Mouse (Mus musculus) embryonic facial prominence, embryonic 11.5 days (tissue): ENCODE data around the gene Pim1. TPM values are rescaled to one million over a fixed set of nuclear protein-coding genes. Genes with fewer than 3 reads are reported as not detected.

ENCODE experiments used
- ATAC-seq: fragments of 200-750 bp; cut with Nextera tagmentation; replicated peaks from 2 replicates; pipeline ENCODE4 v1.8.0; 2017; ENCODE audit warnings: low read depth; ENCODE audit not compliant: insufficient number of reproducible peaks, low FRiP score, low TSS enrichment
- DNase-seq: peaks from one replicate; pipeline ENCODE4 v3.0.0-alpha.2; 2015; ENCODE audit warnings: low spot score
- H3K27ac ChIP-seq: fragments of 300-500 bp; sonication (generic); replicated peaks from 2 replicates; pipeline ENCODE4 v1.5.1; 2014; ENCODE audit warnings: mild to moderate bottlenecking, low read depth, low read length, control low read depth
- H3K27me3 ChIP-seq: fragments of 300-500 bp; sonication (generic); 2 replicates; pipeline ENCODE4 v1.6.1; 2014; ENCODE audit warnings: mild to moderate bottlenecking, low read length, moderate library complexity, mixed read lengths; ENCODE audit not compliant: control insufficient read depth, insufficient read depth
- H3K36me3 ChIP-seq: fragments of 300-500 bp; sonication (generic); replicated peaks from 2 replicates; pipeline ENCODE4 v1.6.1; 2014; ENCODE audit warnings: low read depth, mild to moderate bottlenecking, low read length, moderate library complexity, mixed read lengths; ENCODE audit not compliant: control insufficient read depth, insufficient read depth
- H3K4me1 ChIP-seq: fragments of 300-500 bp; sonication (generic); 2 replicates; pipeline ENCODE4 v1.6.1; 2014; ENCODE audit warnings: low read length, mixed read lengths; ENCODE audit not compliant: control insufficient read depth, insufficient read depth
- H3K4me2 ChIP-seq: fragments of 300-500 bp; sonication (generic); 2 replicates; pipeline ENCODE4 v1.6.1; 2014; ENCODE audit warnings: low read depth, mild to moderate bottlenecking, control low read depth, low read length, moderate library complexity
- H3K4me3 ChIP-seq: fragments of 300-500 bp; sonication (generic); 2 replicates; pipeline ENCODE4 v1.5.1; 2014; ENCODE audit warnings: low read depth, low read length, control low read depth
- H3K9ac ChIP-seq: fragments of 300-500 bp; sonication (generic); replicated peaks from 2 replicates; pipeline ENCODE4 v1.6.1; 2014; ENCODE audit warnings: mild to moderate bottlenecking, control low read depth, low read length
- H3K9me3 ChIP-seq: fragments of 300-500 bp; sonication (generic); replicated peaks from 2 replicates; pipeline ENCODE4 v1.6.1; 2016; ENCODE audit warnings: mild to moderate bottlenecking, low read length, inconsistent platforms, mixed read lengths; ENCODE audit not compliant: control insufficient read depth
- WGBS: fragments of 180-500 bp; shearing (Covaris S2); extraction: QIAGEN DNeasy Blood & Tissue Kit; methylation state at CpG from one replicate; pipeline ENCODE4 v1.1.7; 2014; 5-methylcytosine and 5-hydroxymethylcytosine counted together
- polyA plus RNA-seq: library from polyadenylated mRNA; unstranded; fragments of >200 nt; fragmentation: Nextera tagmentation; extraction: Ambion mirVana; gene quantifications from 2 replicates; pipeline ENCODE4 v1.2.1, GENCODE M21; 2014

The Pim1 gene
- polyA plus RNA-seq, 1 experiment from 2014 or later = 19.2 TPM

GRCm38 (mm10) chr17:29528568-29529187 lies 38.1 kb downstream of the Pim1 start:
- 91% methylated on average over 8 of the region's 8 CpGs for WGBS

GRCm38 (mm10) chr17:29530508-29530907 lies 40.0 kb downstream of the Pim1 start:
- no peaks in the 10 kb centered on the region for H3K36me3 ChIP-seq
- H3K27ac ChIP-seq = no peak overlapping the region
- H3K27me3 ChIP-seq = no peaks in the 10 kb centered on the region
- no peak overlapping the region for H3K4me2 ChIP-seq
- H3K4me1 ChIP-seq = no peaks in the 10 kb centered on the region
- no peaks in the 10 kb centered on the region for H3K9me3 ChIP-seq
- 77% methylated on average over 6 of the region's 6 CpGs for WGBS
- H3K4me3 ChIP-seq = no peak overlapping the region
- ATAC-seq (no peak), DNase-seq (no peak)
- no peak overlapping the region for H3K9ac ChIP-seq

More at GRCm38 (mm10) chr17:29528568-29529187, 38.1 kb downstream of the Pim1 start:
- Histone ChIP-seq H3K27ac (no peak overlapping the region), H3K4me3 (no peak overlapping the region), H3K36me3 (no peaks in the 10 kb centered on the region), H3K4me2 (no peak overlapping the region), H3K4me1 (no peaks in the 10 kb centered on the region), H3K9me3 (no peaks in the 10 kb centered on the region), H3K27me3 (no peaks in the 10 kb centered on the region), H3K9ac (no peak overlapping the region)
- DNase-seq (no peak), ATAC-seq (no peak)

- Histone ChIP-seq H3K4me1 (no peaks in the 10 kb centered on the region), H3K27me3 (no peaks in the 10 kb centered on the region)
These were observed 40.7 kb downstream of the Pim1 start for GRCm38 (mm10) chr17:29531278-29531677.

GRCm38 (mm10) chr17:29531757-29532384 lies 41.3 kb downstream of the Pim1 start:
- Histone ChIP-seq H3K36me3 (no peaks in the 10 kb centered on the region), H3K4me1 (no peaks in the 10 kb centered on the region), H3K27ac (no peak overlapping the region), H3K9ac (no peak overlapping the region), H3K9me3 (no peaks in the 10 kb centered on the region), H3K4me2 (no peak overlapping the region), H3K4me3 (no peak overlapping the region), H3K27me3 (no peaks in the 10 kb centered on the region)
- ATAC-seq (no peak), DNase-seq (no peak)
- 78% methylated on average over 10 of the region's 10 CpGs for WGBS

More at GRCm38 (mm10) chr17:29531278-29531677, 40.7 kb downstream of the Pim1 start:
- H3K9me3 ChIP-seq = no peaks in the 10 kb centered on the region
- 74% methylated on average over 9 of the region's 9 CpGs for WGBS
- H3K36me3 ChIP-seq = no peaks in the 10 kb centered on the region
- no peak for ATAC-seq
- no peak overlapping the region for H3K4me3 ChIP-seq
- no peak for DNase-seq
- H3K27ac ChIP-seq = no peak overlapping the region
- no peak overlapping the region for H3K4me2 ChIP-seq
- H3K9ac ChIP-seq = no peak overlapping the region

- ATAC-seq (no peak), DNase-seq (no peak)
- Histone ChIP-seq H3K9ac (no peak overlapping the region), H3K4me1 (no peaks in the 10 kb centered on the region), H3K36me3 (no peaks in the 10 kb centered on the region), H3K27me3 (no peaks in the 10 kb centered on the region), H3K4me2 (no peak overlapping the region), H3K9me3 (no peaks in the 10 kb centered on the region), H3K4me3 (no peak overlapping the region), H3K27ac (no peak overlapping the region)
- 89% methylated on average over 11 of the region's 11 CpGs for WGBS
These were observed 43.3 kb downstream of the Pim1 start for GRCm38 (mm10) chr17:29533866-29534265.

GRCm38 (mm10) chr17:29540426-29540825 lies 49.9 kb downstream of the Pim1 start:
- Histone ChIP-seq H3K4me1 (no peaks in the 10 kb centered on the region), H3K27ac (no peak overlapping the region), H3K36me3 (no peaks in the 10 kb centered on the region), H3K27me3 (no peaks in the 10 kb centered on the region), H3K4me3 (no peak overlapping the region), H3K9ac (no peak overlapping the region), H3K4me2 (no peak overlapping the region), H3K9me3 (no peaks in the 10 kb centered on the region)
- WGBS = 78% methylated on average over 8 of the region's 8 CpGs
- DNase-seq (no peak), ATAC-seq (no peak)

- no peak overlapping the region for H3K4me3 ChIP-seq
- H3K36me3 ChIP-seq = no peaks in the 10 kb centered on the region
- WGBS = 82% methylated on average over 14 of the region's 14 CpGs
- H3K9me3 ChIP-seq = no peaks in the 10 kb centered on the region
- DNase-seq (no peak), ATAC-seq (no peak)
- H3K4me1 ChIP-seq = no peaks in the 10 kb centered on the region
- no peaks in the 10 kb centered on the region for H3K27me3 ChIP-seq
- H3K9ac ChIP-seq = no peak overlapping the region
- no peak overlapping the region for H3K4me2 ChIP-seq
- H3K27ac ChIP-seq = no peak overlapping the region
These were observed 50.9 kb downstream of the Pim1 start for GRCm38 (mm10) chr17:29541419-29541818.

- Histone ChIP-seq H3K9ac (no peak overlapping the region), H3K4me2 (no peak overlapping the region), H3K9me3 (no peaks in the 10 kb centered on the region), H3K36me3 (no peaks in the 10 kb centered on the region), H3K4me1 (no peaks in the 10 kb centered on the region), H3K4me3 (no peak overlapping the region), H3K27me3 (no peaks in the 10 kb centered on the region), H3K27ac (no peak overlapping the region)
- 86% methylated on average over 19 of the region's 19 CpGs for WGBS
- no peak for DNase-seq
- no peak for ATAC-seq
These were observed 52.5 kb downstream of the Pim1 start for GRCm38 (mm10) chr17:29542831-29543690.
